Mouse (Mus musculus): ENCODE results near the gene Wdr62.

GRCm38 (mm10) chr7:30216723-30217151, 63.5 kb downstream of the Wdr62 start:
- peak; percentile 98 for TF ChIP-seq CTCF (IDR thresholded peaks at IDR 0.05; ENCODE audit: low read depth)
- TF ChIP-seq EP300 (IDR thresholded peaks at IDR 0.05; ENCODE audit: low read depth) = no peak
